Mouse (Mus musculus): ENCODE results near the gene Btg2.

DNA sequence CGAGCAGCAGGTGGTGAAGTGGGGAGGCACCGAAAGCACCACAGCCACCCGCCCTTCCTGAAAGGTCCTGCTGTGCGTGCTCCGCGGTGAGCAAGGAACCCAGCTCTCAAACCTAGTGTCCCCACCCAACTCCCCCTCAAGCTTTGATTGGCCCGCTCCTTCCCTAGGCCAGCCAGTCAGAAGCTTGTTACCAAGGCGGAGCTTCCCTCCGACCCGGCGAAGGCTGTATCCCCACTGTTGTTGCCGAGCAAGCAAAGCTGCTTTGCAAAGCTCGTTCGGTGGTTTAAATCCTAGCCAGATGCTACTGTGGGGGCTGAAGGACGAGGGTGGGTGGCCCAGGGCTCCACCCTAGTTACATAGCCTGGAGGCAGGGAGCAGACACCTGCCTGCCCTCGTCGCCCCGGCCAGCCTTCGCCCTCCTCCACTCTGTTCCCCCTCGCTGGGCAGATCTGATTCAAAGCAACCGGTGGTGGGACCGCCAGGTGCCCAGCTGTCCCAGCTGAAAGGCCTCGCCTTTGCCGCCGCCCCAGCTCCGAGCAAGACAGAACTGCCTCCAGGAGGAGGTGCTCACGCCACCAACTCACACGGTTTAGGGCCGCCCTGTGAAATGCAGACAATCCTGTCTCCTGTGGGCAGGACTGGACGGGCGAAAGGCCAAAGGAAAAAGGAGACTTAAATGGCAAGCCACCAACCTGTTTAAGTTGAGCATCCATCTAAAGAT is 17.9 kb downstream of the Btg2 start:
- TF ChIP-seq MAX (IDR thresholded peaks at IDR 0.05; ENCODE audit: low read depth): no peak
- no peak for TF ChIP-seq TCF3 (IDR thresholded peaks at IDR 0.05; ENCODE audit: insufficient read length, low read depth)
- TF ChIP-seq MYOD1 (IDR thresholded peaks at IDR 0.05; ENCODE audit: control insufficient read depth in 1 of 3, insufficient read length in 2 of 3, low read depth in 2 of 3): peak in 2 of 3 experiments; percentile 58 to 77

Measured in myocyte (in vitro differentiated cells).